Mouse (Mus musculus): ENCODE measurements around the gene Ntrk3. TPM values are rescaled to one million over a fixed set of nuclear protein-coding genes. Genes with fewer than 3 reads are reported as not detected.

Gene Ntrk3
- polyA plus RNA-seq, 1 experiment from 2014 or later: 27.0 TPM

GRCm38 (mm10) chr7:78185578-78185977, 552.2 kb downstream of the Ntrk3 start:
- Histone ChIP-seq H3K36me3 (ENCODE audit: control insufficient read depth, insufficient read depth, low read length) (0 out of 2 replicates have a peak, but pooled peaks cover 2% of the 10 kb centered on the region), H3K4me3 (replicated peaks; ENCODE audit: low read depth, low read length) (no peak overlapping the region), H3K4me1 (ENCODE audit: control insufficient read depth, insufficient read depth, low read length) (peaks cover 1% of the 10 kb centered on the region; the same call in 1 of the 2 replicates), H3K27ac (replicated peaks; ENCODE audit: low read depth, low read length) (no peak overlapping the region), H3K27me3 (ENCODE audit: control insufficient read depth, insufficient read depth, low read length) (no peaks in the 10 kb centered on the region), H3K9me3 (ENCODE audit: control insufficient read depth, low read length) (no peaks in the 10 kb centered on the region), H3K9ac (replicated peaks; ENCODE audit: low read length) (no peak overlapping the region), H3K4me2 (ENCODE audit: low read length) (no peak overlapping the region)
- DNase-seq (peak; percentile 23), ATAC-seq (ENCODE audit: low FRiP score, low TSS enrichment) (no peak)
- WGBS: 26% methylated on average over 4 of the region's 4 CpGs

- Histone ChIP-seq H3K4me3 (replicated peaks; ENCODE audit: low read depth, low read length) (no peak overlapping the region), H3K27me3 (ENCODE audit: control insufficient read depth, insufficient read depth, low read length) (no peaks in the 10 kb centered on the region), H3K36me3 (ENCODE audit: control insufficient read depth, insufficient read depth, low read length) (no peaks in the 10 kb centered on the region), H3K9ac (replicated peaks; ENCODE audit: low read length) (no peak overlapping the region), H3K4me1 (ENCODE audit: control insufficient read depth, insufficient read depth, low read length) (no peaks in the 10 kb centered on the region), H3K9me3 (ENCODE audit: control insufficient read depth, low read length) (no peaks in the 10 kb centered on the region), H3K27ac (replicated peaks; ENCODE audit: low read depth, low read length) (no peak overlapping the region), H3K4me2 (ENCODE audit: low read length) (no peak overlapping the region)
- no peak for DNase-seq
- 50% methylated on average over 1 of the region's 1 CpGs for WGBS
- ATAC-seq (ENCODE audit: low FRiP score, low TSS enrichment): no peak
Measured at GRCm38 (mm10) chr7:78183396-78183795, 554.4 kb downstream of the Ntrk3 start.

- no peaks in the 10 kb centered on the region for H3K9me3 ChIP-seq (ENCODE audit: control insufficient read depth, low read length)
- ATAC-seq (ENCODE audit: low FRiP score, low TSS enrichment) (no peak), DNase-seq (peak; percentile 72)
- no peak overlapping the region for H3K4me2 ChIP-seq (ENCODE audit: low read length)
- no peak overlapping the region for H3K4me3 ChIP-seq (replicated peaks; ENCODE audit: low read depth, low read length)
- no peaks in the 10 kb centered on the region for H3K36me3 ChIP-seq (ENCODE audit: control insufficient read depth, insufficient read depth, low read length)
- no peak overlapping the region for H3K9ac ChIP-seq (replicated peaks; ENCODE audit: low read length)
- 76% methylated on average over 4 of the region's 4 CpGs for WGBS
- H3K27ac ChIP-seq (replicated peaks; ENCODE audit: low read depth, low read length): no peak overlapping the region
- no peaks in the 10 kb centered on the region for H3K4me1 ChIP-seq (ENCODE audit: control insufficient read depth, insufficient read depth, low read length)
- H3K27me3 ChIP-seq (ENCODE audit: control insufficient read depth, insufficient read depth, low read length): no peaks in the 10 kb centered on the region
Measured at GRCm38 (mm10) chr7:78179996-78180665, 557.7 kb downstream of the Ntrk3 start.

GRCm38 (mm10) chr7:78172267-78172955, 565.4 kb downstream of the Ntrk3 start:
- 67% methylated on average over 5 of the region's 5 CpGs for WGBS
- no peak overlapping the region for H3K4me3 ChIP-seq (replicated peaks; ENCODE audit: low read depth, low read length)
- H3K27me3 ChIP-seq (ENCODE audit: control insufficient read depth, insufficient read depth, low read length): no peaks in the 10 kb centered on the region
- ATAC-seq (ENCODE audit: low FRiP score, low TSS enrichment) (no peak), DNase-seq (peak; percentile 45)
- no peak overlapping the region for H3K9ac ChIP-seq (replicated peaks; ENCODE audit: low read length)
- H3K36me3 ChIP-seq (ENCODE audit: control insufficient read depth, insufficient read depth, low read length): no peaks in the 10 kb centered on the region
- H3K4me2 ChIP-seq (ENCODE audit: low read length): no peak overlapping the region
- no peak overlapping the region for H3K27ac ChIP-seq (replicated peaks; ENCODE audit: low read depth, low read length)
- H3K9me3 ChIP-seq (ENCODE audit: control insufficient read depth, low read length): no peaks in the 10 kb centered on the region
- no peaks in the 10 kb centered on the region for H3K4me1 ChIP-seq (ENCODE audit: control insufficient read depth, insufficient read depth, low read length)

- H3K9ac ChIP-seq (replicated peaks; ENCODE audit: low read length): no peak overlapping the region
- no peak overlapping the region for H3K4me2 ChIP-seq (ENCODE audit: low read length)
- H3K4me1 ChIP-seq (ENCODE audit: control insufficient read depth, insufficient read depth, low read length): peaks cover 4% of the 10 kb centered on the region; the same call in 1 of the 2 replicates
- H3K27me3 ChIP-seq (ENCODE audit: control insufficient read depth, insufficient read depth, low read length): no peaks in the 10 kb centered on the region
- no peaks in the 10 kb centered on the region for H3K9me3 ChIP-seq (ENCODE audit: control insufficient read depth, low read length)
- no peak for ATAC-seq (ENCODE audit: low FRiP score, low TSS enrichment)
- no peak overlapping the region for H3K4me3 ChIP-seq (replicated peaks; ENCODE audit: low read depth, low read length)
- peak; percentile 62 for DNase-seq
- WGBS: 12% methylated on average over 1 of the region's 1 CpGs
- no peaks in the 10 kb centered on the region for H3K36me3 ChIP-seq (ENCODE audit: control insufficient read depth, insufficient read depth, low read length)
- H3K27ac ChIP-seq (replicated peaks; ENCODE audit: low read depth, low read length): no peak overlapping the region
Measured at GRCm38 (mm10) chr7:78165466-78165865, 572.3 kb downstream of the Ntrk3 start.

- Histone ChIP-seq H3K27me3 (ENCODE audit: control insufficient read depth, insufficient read depth, low read length) (no peaks in the 10 kb centered on the region), H3K4me3 (replicated peaks; ENCODE audit: low read depth, low read length) (no peak overlapping the region), H3K4me2 (ENCODE audit: low read length) (no peak overlapping the region), H3K9ac (replicated peaks; ENCODE audit: low read length) (no peak overlapping the region), H3K36me3 (ENCODE audit: control insufficient read depth, insufficient read depth, low read length) (no peaks in the 10 kb centered on the region), H3K27ac (replicated peaks; ENCODE audit: low read depth, low read length) (no peak overlapping the region), H3K9me3 (ENCODE audit: control insufficient read depth, low read length) (no peaks in the 10 kb centered on the region), H3K4me1 (ENCODE audit: control insufficient read depth, insufficient read depth, low read length) (no peaks in the 10 kb centered on the region)
- DNase-seq (no peak), ATAC-seq (ENCODE audit: low FRiP score, low TSS enrichment) (no peak)
- 86% methylated on average over 2 of the region's 2 CpGs for WGBS
Measured at GRCm38 (mm10) chr7:78157946-78158345, 579.9 kb downstream of the Ntrk3 start.

GRCm38 (mm10) chr7:78145251-78145650, 592.6 kb downstream of the Ntrk3 start:
- Histone ChIP-seq H3K4me2 (ENCODE audit: low read length) (no peak overlapping the region), H3K27ac (replicated peaks; ENCODE audit: low read depth, low read length) (no peak overlapping the region), H3K4me3 (replicated peaks; ENCODE audit: low read depth, low read length) (no peak overlapping the region), H3K27me3 (ENCODE audit: control insufficient read depth, insufficient read depth, low read length) (no peaks in the 10 kb centered on the region), H3K4me1 (ENCODE audit: control insufficient read depth, insufficient read depth, low read length) (no peaks in the 10 kb centered on the region), H3K36me3 (ENCODE audit: control insufficient read depth, insufficient read depth, low read length) (no peaks in the 10 kb centered on the region), H3K9me3 (ENCODE audit: control insufficient read depth, low read length) (no peaks in the 10 kb centered on the region), H3K9ac (replicated peaks; ENCODE audit: low read length) (no peak overlapping the region)
- no peak for DNase-seq
- ATAC-seq (ENCODE audit: low FRiP score, low TSS enrichment): no peak
- WGBS: 39% methylated on average over 4 of the region's 4 CpGs

GRCm38 (mm10) chr7:78144849-78145248, 593.0 kb downstream of the Ntrk3 start:
- WGBS: 69% methylated on average over 3 of the region's 3 CpGs
- ATAC-seq (ENCODE audit: low FRiP score, low TSS enrichment): no peak

GRCm38 (mm10) chr7:78129966-78130365, 607.8 kb downstream of the Ntrk3 start:
- no peak for DNase-seq
- H3K4me1 ChIP-seq (ENCODE audit: control insufficient read depth, insufficient read depth, low read length): no peaks in the 10 kb centered on the region
- no peak overlapping the region for H3K4me3 ChIP-seq (replicated peaks; ENCODE audit: low read depth, low read length)
- no peaks in the 10 kb centered on the region for H3K27me3 ChIP-seq (ENCODE audit: control insufficient read depth, insufficient read depth, low read length)
- H3K27ac ChIP-seq (replicated peaks; ENCODE audit: low read depth, low read length): no peak overlapping the region
- 87% methylated on average over 1 of the region's 1 CpGs for WGBS
- H3K36me3 ChIP-seq (ENCODE audit: control insufficient read depth, insufficient read depth, low read length): no peaks in the 10 kb centered on the region
- no peak overlapping the region for H3K4me2 ChIP-seq (ENCODE audit: low read length)
- no peak for ATAC-seq (ENCODE audit: low FRiP score, low TSS enrichment)
- H3K9me3 ChIP-seq (ENCODE audit: control insufficient read depth, low read length): no peaks in the 10 kb centered on the region
- H3K9ac ChIP-seq (replicated peaks; ENCODE audit: low read length): no peak overlapping the region

More at GRCm38 (mm10) chr7:78144849-78145248, 593.0 kb downstream of the Ntrk3 start:
- H3K36me3 ChIP-seq (ENCODE audit: control insufficient read depth, insufficient read depth, low read length): no peaks in the 10 kb centered on the region
- H3K9me3 ChIP-seq (ENCODE audit: control insufficient read depth, low read length): no peaks in the 10 kb centered on the region
- H3K27me3 ChIP-seq (ENCODE audit: control insufficient read depth, insufficient read depth, low read length): no peaks in the 10 kb centered on the region
- no peak for DNase-seq
- H3K9ac ChIP-seq (replicated peaks; ENCODE audit: low read length): no peak overlapping the region
- H3K27ac ChIP-seq (replicated peaks; ENCODE audit: low read depth, low read length): no peak overlapping the region
- H3K4me1 ChIP-seq (ENCODE audit: control insufficient read depth, insufficient read depth, low read length): no peaks in the 10 kb centered on the region
- no peak overlapping the region for H3K4me3 ChIP-seq (replicated peaks; ENCODE audit: low read depth, low read length)
- H3K4me2 ChIP-seq (ENCODE audit: low read length): no peak overlapping the region

Measured in midbrain, embryonic 14.5 days (tissue).